Mouse (Mus musculus) liver, adult 2 months (tissue): ENCODE data around the gene Grap.

Experiments used
- CTCF ChIP-seq: fragments of 200-500 bp; IDR thresholded peaks from 2 replicates; pipeline ENCODE4 v1.5.1; 2011; ENCODE audit warnings: low read depth, low read length, control low read depth
- POLR2A ChIP-seq: fragments of 200-500 bp; IDR thresholded peaks from 2 replicates; pipeline ENCODE4 v1.6.1; 2011; ENCODE audit warnings: low read length, control low read depth; ENCODE audit not compliant: insufficient read depth; ENCODE audit errors: extremely low read depth

DNA sequence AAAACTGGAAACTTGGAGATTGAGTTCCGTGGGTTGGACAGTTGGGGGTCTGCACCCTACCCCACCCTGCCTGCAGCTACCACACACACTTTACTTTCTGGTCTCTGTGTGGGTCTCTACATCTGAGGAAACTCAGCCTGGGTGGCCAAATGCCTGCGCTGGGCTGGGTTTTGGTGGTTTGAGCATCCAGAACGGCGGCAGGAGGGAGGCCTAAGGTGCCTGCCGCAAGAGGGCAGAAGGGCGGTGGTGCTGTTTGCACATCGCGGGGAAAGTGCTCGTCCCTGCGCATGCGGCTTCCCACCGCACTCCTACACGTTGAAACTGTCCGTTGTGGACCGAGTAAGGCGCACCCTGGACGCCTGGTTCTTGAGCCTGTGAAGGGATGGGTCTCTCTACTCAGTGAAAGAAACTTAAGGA is 32.8 kb upstream of the Grap start:
- TF ChIP-seq POLR2A (no peak), CTCF (peak; percentile 85)
